Mouse (Mus musculus) telencephalon, adult 2 months (tissue): ENCODE results near the gene Zranb1.
A peak's percentile ranks its signal among the peaks of the same experiment; 100 is the strongest.

Source experiments
- DNase-seq: peaks from one replicate; pipeline ENCODE4 v3.0.0-alpha.2; 2011; ENCODE audit warnings: low read depth, low spot score

Gene Zranb1

DNA sequence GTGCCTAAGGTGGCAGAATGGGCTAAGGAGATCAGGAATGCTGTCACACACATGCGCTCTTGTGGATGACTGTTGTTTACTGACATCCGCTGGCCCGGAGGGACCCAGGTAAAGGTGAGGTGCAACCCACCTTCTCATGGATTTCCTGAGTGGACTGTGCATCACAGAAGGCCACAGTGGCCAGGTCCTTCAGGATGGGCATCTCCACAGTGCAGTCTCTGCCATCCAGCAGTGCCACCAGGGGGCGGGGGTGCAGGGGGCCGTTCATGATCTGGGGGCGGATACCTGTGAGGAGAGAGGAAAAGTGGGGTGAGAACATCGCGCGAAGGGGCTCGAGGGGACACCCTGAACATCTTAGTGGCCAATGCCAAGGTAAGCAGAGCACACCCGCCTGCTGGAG, 68.1 kb downstream of the Zranb1 start:
- DNase-seq: no peak

DNA sequence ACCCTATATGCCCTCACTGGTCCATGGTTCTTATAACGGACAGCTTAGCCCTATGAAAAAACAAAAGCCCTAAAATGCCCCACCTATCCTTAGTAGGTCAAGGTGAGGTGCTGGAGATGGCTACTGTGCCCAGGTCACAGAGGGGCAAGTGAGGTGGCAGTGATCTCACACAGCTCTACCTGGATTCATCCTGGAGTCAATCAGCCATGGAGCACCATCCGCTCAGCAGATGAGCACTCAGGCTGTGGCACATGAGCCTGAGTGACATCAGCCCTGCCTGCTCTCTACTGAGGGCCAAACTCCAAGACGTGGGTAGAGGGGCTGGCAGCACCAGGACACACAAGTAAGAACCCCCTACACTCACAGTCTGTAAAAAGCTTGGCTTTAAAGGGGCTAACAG, 70.4 kb downstream of the Zranb1 start:
- DNase-seq: no peak

DNA sequence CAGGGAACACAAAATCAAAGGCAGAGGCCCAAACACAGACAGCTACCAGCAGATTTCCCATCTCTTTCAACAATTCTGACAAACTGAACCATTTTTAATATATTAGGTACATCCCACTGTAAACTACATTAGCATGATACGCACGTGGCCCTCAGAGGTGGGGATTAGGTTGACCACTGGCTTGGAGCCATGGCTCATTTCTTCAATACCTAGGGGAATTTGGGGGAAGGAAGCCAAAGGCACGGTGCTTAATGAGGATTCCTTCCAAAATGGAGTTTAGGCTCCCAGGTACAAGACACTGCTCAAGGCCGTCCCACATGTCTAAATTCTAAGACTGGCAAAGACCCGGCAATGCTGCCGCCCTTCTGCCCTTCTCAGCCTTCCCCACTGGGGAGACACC, 71.3 kb downstream of the Zranb1 start:
- no peak for DNase-seq

DNA sequence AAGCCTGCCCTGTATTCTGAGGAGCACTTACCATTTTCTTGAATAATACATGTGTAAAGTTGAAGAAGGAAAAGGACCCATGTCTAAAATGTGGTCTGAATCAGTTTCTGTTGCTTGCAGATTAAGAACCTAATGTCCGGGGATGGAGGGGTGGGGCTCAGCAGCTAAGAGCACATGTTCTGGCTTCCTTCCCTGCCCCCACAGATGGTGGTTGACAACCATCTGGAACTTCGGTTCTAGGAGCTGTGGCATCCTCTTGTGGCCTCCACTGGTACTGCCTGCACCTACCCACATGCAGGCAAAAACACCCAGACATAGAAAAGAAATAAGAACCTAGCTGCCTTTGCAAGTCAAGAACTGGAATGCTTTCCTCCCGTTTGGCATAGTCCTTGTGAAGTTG, 72.5 kb downstream of the Zranb1 start:
- DNase-seq: peak; percentile 85

DNA sequence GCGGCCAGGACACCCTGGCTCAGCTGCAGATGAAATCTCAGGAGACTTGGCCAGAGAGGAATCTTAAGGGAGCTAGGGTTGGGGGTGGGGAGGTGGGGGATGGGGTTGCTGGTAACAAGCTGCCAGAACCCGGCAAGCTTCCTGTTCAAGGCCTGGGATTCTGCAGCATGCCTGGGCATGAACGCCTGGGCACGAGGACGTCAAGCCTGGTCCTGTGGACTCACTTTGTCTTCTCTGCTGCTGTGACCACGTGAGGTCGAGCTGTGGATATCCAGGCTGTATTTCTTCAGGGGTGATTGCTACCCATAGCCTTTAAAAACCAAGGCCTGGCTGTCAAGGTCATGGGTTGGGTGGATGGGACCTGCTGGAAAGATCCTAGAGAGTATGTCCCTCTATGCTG, 74.8 kb downstream of the Zranb1 start:
- DNase-seq: no peak

DNA sequence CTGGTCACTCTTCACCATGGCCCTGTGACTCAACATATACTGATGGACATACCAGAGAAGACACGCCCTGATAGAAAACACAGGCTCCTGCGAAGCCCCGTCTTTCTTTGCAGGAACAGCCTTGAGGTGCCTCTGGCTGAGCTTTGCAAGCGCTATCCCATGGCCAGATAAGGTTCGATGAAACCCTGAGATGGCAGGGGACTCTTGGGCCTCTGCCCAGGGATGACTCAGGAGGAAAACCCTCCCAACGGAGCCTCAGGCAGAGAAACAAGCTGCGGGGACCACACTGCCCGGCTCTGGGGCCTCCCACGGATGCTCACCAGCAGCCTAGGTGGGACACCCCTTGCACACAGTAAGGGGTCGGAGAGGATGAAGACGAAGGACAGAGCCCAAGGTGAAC, 76.4 kb downstream of the Zranb1 start:
- DNase-seq: no peak

DNA sequence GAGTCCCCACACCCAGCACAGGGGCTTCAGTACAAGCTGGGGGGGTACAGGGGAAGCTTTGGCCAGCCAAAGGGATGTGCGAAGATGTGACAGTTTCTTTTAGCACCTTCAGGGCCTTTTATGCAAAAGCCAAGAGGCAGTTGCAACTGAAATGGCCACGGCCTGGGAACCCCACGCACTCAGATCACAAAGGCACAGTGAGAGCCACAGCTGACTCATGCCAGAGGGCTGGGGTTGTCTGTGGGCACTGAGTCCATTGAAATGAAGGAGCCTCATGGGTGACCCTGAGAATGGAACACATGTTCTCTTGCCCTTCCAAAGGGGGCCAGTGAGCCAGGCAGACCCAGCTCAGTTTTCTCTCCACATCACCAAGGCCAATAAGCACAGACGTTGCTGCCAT, 77.7 kb downstream of the Zranb1 start:
- DNase-seq: no peak

DNA sequence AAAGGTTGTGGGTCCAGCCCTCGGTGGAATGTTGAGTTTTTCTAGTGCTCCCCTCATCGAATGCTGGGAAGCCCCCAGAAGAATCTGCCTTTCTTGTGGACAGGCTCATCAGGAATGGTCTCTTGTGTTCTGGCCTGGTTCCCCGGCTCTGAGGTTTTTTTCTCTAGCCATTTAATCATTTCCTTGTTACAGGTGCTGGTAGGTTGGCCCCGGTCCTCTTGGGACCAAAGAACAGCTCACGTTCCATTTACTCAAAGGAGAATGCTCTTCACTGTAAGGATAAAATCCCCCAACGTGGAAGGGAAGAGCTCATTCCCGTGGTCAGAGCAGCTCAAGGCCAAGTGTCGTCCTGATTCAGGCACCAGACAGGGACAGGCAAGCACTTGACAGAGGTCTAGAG, 78.7 kb downstream of the Zranb1 start:
- no peak for DNase-seq

DNA sequence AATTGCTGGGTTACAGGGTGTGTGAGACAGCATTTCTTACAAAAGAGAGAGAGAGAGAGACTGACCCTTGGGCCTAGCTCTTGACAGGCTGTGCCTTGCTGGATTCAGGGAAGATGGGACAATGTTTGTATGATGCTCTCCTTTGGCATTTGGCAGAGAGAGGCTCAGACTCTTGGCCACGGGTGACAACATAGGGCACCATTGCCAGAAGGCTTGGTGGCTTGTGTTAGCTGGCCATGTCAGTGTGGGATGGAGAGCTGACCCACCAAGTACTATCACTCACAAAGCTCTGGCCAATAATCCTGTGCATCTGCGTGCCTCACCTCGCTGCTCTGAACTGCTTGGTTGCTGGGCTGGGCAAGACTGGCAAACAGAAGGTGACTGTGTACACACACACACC, 79.5 kb downstream of the Zranb1 start:
- DNase-seq: no peak

DNA sequence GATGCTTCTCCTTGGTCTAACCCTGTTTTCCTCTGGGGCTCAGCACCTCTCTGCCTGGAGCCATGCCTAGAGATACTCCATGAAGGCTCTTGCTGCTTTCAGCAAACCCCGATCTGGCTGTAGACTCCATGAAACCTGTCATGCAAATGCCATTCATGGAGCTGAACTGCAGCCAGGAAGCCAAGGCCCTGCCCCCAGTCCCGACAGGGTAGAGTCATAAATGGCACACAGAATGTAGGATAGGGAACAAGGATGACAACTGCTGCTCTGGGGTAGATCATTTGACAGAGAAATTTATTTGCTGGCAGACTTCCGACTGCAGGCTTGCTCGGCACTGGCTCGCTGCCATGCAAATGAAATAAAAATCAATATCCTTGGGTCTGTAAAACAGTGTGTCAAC, 80.2 kb downstream of the Zranb1 start:
- peak; percentile 34 for DNase-seq

DNA sequence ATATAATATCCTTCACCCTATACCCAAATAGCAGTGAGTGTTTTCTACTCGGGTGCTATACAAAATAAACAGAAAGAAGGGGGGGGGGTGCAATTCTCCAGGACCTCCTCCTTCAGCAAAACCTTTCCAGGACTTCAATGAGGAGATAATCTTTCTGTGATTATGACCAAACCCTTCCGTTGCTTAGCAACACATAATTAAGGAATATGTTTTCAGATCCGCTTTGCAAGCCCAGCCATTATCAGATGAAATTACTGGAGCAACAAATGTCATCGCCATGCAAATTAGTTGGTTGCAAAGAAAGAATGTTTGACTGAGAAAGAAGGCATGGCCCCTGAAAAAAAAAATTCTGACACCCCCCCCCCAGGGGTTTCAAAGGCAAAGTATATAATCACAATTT, 80.7 kb downstream of the Zranb1 start:
- no peak for DNase-seq

DNA sequence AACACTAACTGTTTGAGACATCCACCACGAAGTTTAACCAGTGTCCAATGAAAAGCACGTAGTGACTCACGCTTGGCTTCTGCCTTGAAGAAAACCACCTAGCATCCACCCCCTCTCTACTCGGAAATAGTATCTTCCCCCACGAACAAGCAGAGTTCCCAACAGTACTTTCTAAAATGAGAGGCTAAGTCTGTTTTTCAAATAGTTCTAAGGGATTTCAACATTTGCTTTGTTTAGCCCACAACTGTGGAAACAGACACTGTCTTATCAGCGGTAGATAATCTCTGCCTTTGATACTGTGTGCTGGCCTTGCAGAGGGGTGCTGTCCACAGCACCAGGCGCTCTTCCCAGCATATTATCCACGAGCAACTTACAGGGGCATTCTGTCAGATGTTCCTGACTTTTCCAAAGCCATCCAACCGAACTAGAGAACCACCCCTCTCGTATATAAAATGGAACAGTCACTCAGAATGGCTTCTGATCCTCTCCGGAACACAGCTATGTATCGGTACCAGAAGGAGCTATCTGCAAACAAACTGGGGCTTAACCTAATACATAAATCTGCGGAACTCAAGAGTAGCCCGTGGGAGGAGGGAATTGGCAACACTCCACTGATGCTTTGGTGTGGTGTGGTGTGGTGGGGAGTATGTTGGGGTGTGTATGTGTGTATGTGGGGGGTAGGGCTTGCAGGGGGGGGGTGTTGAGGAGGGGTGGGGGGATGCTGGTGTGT, 81.9 kb downstream of the Zranb1 start:
- peak; percentile 89 for DNase-seq

DNA sequence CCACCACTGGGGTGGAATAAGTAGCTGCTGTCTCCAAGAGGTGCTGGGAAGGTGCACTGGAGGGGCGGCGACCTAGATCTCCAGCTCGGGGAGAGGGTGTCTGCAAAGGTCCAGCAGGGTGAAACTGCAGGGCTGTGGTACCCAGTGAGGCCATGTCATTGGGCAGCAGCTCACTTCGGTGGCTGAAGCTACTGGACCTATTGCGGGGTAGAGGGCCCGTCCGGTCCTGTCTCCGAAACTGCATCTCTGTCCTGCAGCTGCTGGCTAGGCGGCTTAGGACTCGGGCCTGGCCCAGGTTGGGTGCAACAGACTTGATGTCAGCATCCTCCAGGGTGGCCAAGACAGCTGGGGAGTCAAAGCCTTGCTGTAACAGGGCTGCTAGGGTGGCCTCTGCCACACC, 83.0 kb downstream of the Zranb1 start:
- no peak for DNase-seq

DNA sequence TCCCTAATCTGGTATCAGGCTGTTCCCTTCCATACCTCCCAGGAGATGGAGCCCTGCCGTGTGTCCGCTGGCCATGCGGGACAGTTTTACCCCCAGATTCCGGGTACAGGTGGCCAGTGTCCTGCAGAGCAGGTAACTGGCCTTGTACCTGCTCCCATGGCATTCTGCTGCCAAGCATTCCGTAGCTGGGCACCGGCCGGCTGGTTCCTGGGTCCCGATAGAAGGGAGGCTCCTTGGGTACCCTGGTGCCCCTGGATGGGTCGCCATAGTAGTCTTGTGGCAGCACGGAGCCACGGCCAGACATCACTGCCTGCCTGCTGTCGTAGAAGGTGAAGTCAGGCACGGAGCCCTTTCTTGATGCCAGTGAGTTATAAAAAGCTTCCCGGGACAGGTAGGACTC, 83.7 kb downstream of the Zranb1 start:
- no peak for DNase-seq

DNA sequence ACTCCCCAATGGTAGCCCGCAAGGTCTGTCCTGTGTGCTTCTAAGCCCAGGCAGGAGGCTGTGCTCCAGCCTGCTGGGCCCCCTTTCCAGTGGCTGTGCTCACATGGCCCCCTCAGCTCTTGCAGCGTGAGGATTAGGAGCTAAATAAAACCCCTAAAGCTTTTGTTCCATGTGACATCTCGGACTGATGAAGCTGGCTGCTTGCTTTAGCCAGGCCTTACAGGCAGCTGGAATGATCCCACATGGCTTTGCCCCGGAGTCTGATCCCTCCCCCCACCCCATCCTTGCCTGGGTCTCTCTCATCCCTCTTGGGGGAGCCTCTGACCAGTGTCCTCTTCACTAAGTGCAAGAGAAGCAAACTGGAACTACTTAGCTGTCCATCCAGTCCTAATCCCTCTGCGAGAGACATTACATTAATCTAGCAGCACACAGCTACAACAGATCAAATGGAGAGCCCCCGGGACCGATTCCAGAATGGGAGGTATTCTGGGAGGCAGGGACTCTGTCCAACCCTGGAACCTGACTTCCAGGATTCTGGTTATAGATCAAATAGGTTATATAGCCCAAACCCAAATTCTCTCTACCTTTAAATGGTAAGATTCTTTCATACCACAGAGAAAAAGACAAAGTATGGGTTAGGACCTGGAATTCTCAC, 84.6 kb downstream of the Zranb1 start:
- no peak for DNase-seq

DNA sequence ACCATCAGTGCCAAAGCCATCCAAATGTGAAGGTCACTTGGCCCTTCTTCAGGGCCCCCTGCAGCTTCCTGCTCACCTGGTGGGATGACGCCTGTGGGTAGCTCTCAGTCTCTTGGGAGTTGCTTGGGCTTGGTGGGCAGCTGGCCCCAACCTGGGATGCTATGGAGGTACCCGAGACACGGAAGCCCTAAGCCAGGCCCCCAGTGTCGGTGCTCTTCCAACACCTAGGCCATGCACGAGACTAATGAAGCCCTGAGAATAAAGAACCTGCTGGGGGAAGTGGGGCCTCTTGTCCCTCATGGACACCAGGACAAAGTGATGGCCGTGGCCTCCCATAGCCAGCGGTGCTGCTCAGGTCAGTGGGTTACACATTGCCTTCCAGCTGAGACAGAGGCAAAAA, 88.0 kb downstream of the Zranb1 start:
- DNase-seq: no peak

DNA sequence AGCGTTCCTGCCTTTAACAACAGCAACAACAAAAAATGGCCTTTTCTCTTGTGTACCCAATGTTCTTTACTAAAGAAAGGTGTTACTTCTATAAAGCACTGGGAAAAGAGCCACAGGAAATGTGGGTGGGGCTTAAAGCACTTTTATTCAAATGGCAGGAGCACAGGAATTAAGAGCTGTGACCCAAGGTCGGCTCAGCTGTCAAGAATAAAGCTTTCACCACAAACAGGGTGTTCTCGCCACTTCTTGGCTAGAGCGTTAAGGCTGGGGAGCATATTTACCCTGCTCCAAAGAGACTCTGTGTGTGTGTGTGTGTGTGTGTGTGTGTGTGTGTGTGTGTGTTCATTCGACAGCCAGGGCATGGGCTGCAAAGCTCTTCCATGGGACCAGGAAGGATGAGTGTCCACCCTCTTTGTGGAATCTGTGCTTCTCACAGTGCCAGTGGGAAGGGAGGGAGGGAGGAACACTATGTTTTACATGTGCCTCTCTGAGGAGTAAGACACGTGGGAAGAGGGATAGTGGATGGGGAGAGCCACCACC, 88.6 kb downstream of the Zranb1 start:
- DNase-seq: no peak

DNA sequence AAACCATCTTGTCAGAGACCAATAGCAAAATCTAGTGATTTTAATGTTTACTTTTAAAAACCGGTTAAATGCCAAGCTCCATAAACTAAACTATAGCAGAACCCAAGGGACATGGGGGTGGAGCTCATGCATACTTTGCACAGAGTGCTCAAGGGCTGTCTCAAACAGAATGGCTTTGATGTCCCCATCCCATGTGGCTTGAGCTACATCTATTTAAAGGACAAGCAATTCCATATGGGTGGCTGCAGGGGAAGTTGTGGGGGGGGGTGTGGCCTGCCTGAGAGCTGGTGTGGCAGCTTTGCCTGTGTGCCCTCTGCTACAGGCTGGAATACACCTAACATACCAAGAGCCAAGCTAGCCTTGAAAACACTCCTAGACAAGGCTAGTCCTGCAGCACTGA, 93.8 kb downstream of the Zranb1 start:
- no peak for DNase-seq

DNA sequence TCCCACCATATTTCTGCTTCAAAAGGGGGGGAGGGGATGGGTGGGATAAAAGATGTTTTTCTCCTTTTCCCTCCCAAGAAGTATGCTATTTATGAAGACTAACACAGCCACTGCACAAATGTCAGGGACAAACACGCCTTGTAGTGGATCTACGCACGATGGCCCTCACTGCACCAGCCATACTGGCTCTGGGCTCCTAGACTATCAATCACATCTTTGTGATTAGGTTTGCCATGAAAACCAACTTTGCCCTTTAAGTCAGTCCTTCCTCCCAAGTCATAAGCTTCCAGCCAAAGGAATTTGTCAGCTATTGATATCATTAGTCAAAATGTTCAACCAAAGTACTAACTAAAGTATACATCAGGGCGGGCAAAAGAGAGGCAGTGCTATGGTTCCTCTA, 97.0 kb downstream of the Zranb1 start:
- no peak for DNase-seq

DNA sequence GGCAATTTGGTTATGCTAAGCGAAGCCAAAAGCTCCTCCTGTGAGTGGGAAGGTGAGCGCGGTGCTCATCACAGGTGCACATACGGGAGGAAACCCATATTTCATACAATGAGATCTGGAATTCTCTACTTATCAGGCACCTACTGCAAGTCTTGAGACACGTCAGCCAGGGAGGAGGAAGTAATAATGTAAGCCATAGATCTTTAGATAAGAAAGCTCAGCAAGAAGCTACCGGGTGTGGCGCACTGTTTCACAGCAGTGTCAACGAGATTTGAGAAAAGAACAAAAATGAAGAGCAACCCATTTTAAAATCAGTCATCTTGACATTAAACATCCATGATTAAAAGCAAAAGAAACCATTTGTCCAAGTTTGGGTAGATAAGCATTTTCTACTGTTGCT, 98.1 kb downstream of the Zranb1 start:
- DNase-seq: no peak

DNA sequence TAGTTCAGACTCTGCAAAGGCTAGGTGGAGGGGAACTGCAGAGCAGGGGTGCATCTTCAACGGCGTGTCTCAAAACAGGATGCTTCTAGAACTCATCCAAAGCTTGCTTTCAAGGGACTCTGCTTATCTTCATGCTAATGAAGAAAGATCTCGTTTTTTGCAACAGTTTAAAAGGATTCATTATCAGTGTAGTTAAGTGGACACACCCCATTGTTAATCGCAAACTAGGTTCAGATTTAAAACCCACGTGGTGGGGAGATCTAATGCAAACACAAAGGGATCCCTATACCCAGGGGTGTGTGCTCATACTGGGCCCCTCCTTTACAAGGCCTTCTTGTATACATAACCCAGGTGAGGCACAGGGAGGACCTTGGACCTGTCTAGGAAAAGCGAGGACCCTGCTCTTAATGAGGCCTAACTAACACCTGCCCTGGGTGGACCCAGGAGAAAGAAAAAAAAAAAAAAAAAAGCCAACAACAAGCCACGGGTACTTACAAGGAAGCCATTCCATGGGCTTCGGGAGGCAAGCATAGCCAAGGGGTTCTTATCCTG, 98.6 kb downstream of the Zranb1 start:
- no peak for DNase-seq

DNA sequence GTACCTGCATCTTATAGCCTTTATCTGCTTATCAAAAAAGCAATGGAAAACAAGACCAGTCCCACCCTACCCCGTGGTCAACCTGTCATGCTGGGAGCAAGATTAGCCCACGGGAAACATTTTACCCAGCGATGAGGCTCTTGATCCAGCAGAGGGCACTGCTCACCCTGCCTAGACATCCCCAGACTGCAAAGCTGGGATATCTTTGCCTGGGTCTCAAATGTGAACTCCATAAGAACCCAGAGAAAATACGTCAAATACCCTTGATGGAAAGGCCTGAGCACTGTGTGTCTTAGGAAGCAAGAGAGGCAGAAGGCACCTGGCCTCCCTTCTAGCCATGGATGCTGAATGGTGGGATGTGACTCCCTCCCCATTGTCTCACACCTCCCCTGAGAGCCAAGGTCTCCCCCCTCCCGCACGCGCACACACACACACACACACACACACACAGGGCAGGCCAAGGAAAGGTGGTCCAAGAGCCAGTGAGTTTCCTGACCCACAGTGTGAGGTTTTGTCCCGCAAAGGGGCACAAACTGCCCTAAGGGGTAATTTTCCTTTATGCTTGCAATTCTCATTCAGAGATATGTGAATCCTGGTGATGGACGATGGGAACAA, 101.8 kb downstream of the Zranb1 start:
- no peak for DNase-seq

DNA sequence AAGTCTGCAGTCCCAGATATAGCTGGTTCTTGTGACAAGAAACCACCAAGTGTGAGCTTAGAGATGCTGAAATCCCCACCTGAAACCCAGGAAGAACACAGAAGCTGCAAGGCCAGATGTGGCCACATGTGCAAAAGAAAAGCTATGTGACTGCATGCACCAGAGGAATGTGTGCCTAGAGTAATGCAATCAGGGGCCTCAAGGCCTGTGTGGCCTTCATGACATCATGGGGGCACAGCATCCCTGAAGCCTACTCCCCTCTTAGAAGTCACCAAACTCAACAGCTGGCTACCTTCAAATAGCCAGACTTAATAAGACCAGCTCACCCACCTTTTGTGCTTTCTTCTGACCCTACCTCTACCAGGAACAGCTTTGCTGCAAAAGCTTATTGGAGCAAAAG, 105.0 kb downstream of the Zranb1 start:
- no peak for DNase-seq
